In the genomic region with DNA sequence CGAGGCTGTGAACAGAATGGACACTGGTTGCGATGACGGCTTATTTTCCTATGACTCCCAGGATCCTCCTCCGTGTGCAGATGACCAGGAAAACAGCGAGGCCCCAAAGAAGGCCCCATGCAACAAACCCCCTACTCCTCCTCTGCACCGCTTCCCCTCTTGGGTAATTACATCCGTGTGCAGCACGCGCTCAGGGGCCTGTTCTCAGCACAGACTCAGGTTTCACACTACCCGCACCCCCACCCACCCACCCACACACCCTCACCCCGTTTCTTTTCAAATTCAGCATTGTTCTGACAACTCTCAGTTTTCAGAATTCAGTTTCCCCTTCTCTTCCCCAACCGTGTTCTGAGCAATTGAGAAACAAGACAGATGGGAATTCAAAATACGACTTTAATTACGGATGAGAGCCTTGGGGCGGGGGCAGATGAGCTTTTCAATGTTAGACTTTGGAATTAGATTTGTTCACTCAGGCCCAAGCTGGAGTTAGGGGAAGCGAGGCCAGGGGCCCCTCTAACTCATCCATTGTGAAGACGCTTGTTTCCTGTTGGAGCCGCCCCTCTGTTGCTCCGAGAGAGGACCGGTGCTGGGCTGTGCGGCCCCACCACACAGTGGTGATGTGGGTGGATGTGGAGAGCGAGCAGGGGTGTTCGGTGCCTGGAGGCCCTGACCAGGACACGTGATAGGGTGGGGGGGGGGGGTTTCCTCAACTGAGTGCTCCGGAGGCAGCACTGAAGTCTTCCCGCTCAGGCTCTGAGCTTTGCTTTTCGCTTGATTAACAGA, we compare ENCODE assay signal across 10 mouse cellular contexts. TPM values are rescaled to one million over a fixed set of nuclear protein-coding genes. Genes with fewer than 3 reads are reported as not detected.
A peak's percentile ranks its signal among the peaks of the same experiment; 100 is the strongest.
DNase-seq lines count a peak whose midpoint lies in the region; ATAC-seq and TF ChIP-seq lines count a peak whose summit lies in the region.
"Had no signal": no experiment of that assay in that cellular context is flagged by ENCODE, and none has a peak within 500 bp of the region (broad histone marks: within the 10 kb centered on the region; RNA-seq: fewer than 3 reads in every experiment).

No protein-coding gene starts in this region.

- peak overlapping the region; percentile 19; the same call in 1 of the 2 replicates for H3K4me2 ChIP-seq in midbrain, embryonic 12.5 days (replicated peaks)
- H3K4me2 ChIP-seq: heart, embryonic 13.5 days; lung, embryonic 14.5 days had no signal

- WGBS in heart, adult 2 months: 64% methylated on average over 27 of the region's 27 CpGs
- 48% methylated on average over 27 of the region's 27 CpGs for WGBS in midbrain, embryonic 12.5 days

- no peaks in the 10 kb centered on the region for H3K36me3 ChIP-seq in heart, adult 2 months (ENCODE audit: control insufficient read depth, insufficient read depth, low read length)
- H3K36me3 ChIP-seq in midbrain, embryonic 12.5 days: 0 out of 2 replicates have a peak, but pooled peaks cover 3% of the 10 kb centered on the region

- no peak overlapping the region for H3K9ac ChIP-seq in heart, adult 2 months (ENCODE audit: low read depth, low read length)
- H3K9ac ChIP-seq in midbrain, embryonic 12.5 days (replicated peaks): no peak overlapping the region
- H3K9ac ChIP-seq: heart, embryonic 13.5 days; lung, embryonic 14.5 days had no signal

- intact Hi-C loops in heart, adult 2 months (cut with DNase I): no loop called here
- intact Hi-C loops in heart, postnatal 36 days (cut with DNase I): no loop called here

- H3K27me3 ChIP-seq in heart, adult 2 months (ENCODE audit: control insufficient read depth, insufficient read depth, low read length): no peaks in the 10 kb centered on the region
- H3K27me3 ChIP-seq in midbrain, embryonic 12.5 days: no peaks in the 10 kb centered on the region
- H3K27me3 ChIP-seq: heart, embryonic 13.5 days had no signal

- peak; percentile 45 for DNase-seq in heart, adult 11 months
- DNase-seq in heart, adult 2 months: no peak
- peak; percentile 10 for DNase-seq in T-cell, adult 2 months (ENCODE audit: low spot score)
- DNase-seq in layer of hippocampus, adult 8-10 months (ENCODE audit: low spot score in 2 of 2): no peak
- no peak for DNase-seq in heart, postnatal 36 days
- DNase-seq: lung, embryonic 14.5 days had no signal

- TF ChIP-seq POLR2A in heart, adult 2 months (IDR thresholded peaks at IDR 0.05; ENCODE audit: insufficient read depth, low read depth, low read length): no peak

- TF ChIP-seq EP300 in heart, adult 2 months (IDR thresholded peaks at IDR 0.05; ENCODE audit: insufficient read depth, low read depth, low read length): no peak

- no peaks in the 10 kb centered on the region for H3K9me3 ChIP-seq in midbrain, embryonic 12.5 days
- H3K9me3 ChIP-seq: heart, embryonic 13.5 days had no signal

- peak; percentile 76 for ATAC-seq in granulocyte monocyte progenitor cell, adult 5-6 weeks (replicated peaks; ENCODE audit: poor library complexity, severe bottlenecking)
- peak; percentile 56 for ATAC-seq in midbrain, embryonic 12.5 days (ENCODE audit: low FRiP score, low read depth)
- no peak for ATAC-seq in monocyte, adult 5-6 weeks (replicated peaks; ENCODE audit: insufficient number of reproducible peaks, low FRiP score, low TSS enrichment, poor library complexity, severe bottlenecking)

- no peaks in the 10 kb centered on the region for H3K4me1 ChIP-seq in heart, adult 2 months (ENCODE audit: control insufficient read depth, insufficient read depth, low read length)
- peaks cover 15% of the 10 kb centered on the region for H3K4me1 ChIP-seq in midbrain, embryonic 12.5 days
- H3K4me1 ChIP-seq: heart, embryonic 13.5 days had no signal

- H3K79me2 ChIP-seq in heart, adult 2 months (replicated peaks; ENCODE audit: control insufficient read depth, insufficient read depth, low read length): no peaks in the 10 kb centered on the region

- no peak overlapping the region for H3K27ac ChIP-seq in heart, adult 2 months
- H3K27ac ChIP-seq in midbrain, embryonic 12.5 days (replicated peaks): no peak overlapping the region
- H3K27ac ChIP-seq: heart, embryonic 13.5 days had no signal

- no peak for TF ChIP-seq CTCF in heart, adult 2 months (IDR thresholded peaks at IDR 0.05)

- H3K4me3 ChIP-seq in heart, adult 2 months: no peak overlapping the region
- H3K4me3 ChIP-seq in midbrain, embryonic 12.5 days: no peak overlapping the region
- H3K4me3 ChIP-seq: heart, embryonic 13.5 days had no signal

RNA-seq across cellular contexts. Expression of a gene that starts 55.3 kb away (rescaled TPM):
- total RNA-seq in heart, adult 2 months (2021): 1 to 10 TPM; 1.4 to 2.0 TPM
- 1.7 and 3.1 TPM in 2 replicates for polyA plus RNA-seq in heart, adult 2 months (2012; rRNA removed)
- total RNA-seq in granulocyte monocyte progenitor cell, adult 5-6 weeks (2014; fragmentation: Nextera tagmentation): 0.32 and 0.43 TPM in 2 replicates
- 0.43 TPM in 1 of 2 replicates, not detected in the other for total RNA-seq in granulocyte monocyte progenitor cell, adult 5-6 weeks (2017)
- polyA plus RNA-seq in midbrain, embryonic 12.5 days (2016; fragmentation: Nextera tagmentation; extraction: Ambion mirVana): 2.8 and 3.2 TPM in 2 replicates
- total RNA-seq in monocyte, adult 5-6 weeks (2017): 0.10 TPM in 1 of 3 replicates, not detected in the others
- 1 to 10 TPM; 6.2 to 8.2 (median 6.5) TPM for total RNA-seq in layer of hippocampus, adult 8-10 months (2022)
- total RNA-seq in heart, postnatal 36 days (2021): 1 to 10 TPM; 2.9 TPM

RNA-seq across cellular contexts. Expression of a gene that starts 59.3 kb away (rescaled TPM):
- 1 to 10 TPM; 2.7 to 3.5 TPM for total RNA-seq in heart, adult 2 months (2021)
- polyA plus RNA-seq in heart, adult 2 months (2012; rRNA removed): 2.9 and 3.2 TPM in 2 replicates
- 4.8 and 6.4 TPM in 2 replicates for total RNA-seq in granulocyte monocyte progenitor cell, adult 5-6 weeks (2014; fragmentation: Nextera tagmentation)
- total RNA-seq in granulocyte monocyte progenitor cell, adult 5-6 weeks (2017): 2.3 and 4.2 TPM in 2 replicates
- 31.5 and 33.3 TPM in 2 replicates for polyA plus RNA-seq in midbrain, embryonic 12.5 days (2016; fragmentation: Nextera tagmentation; extraction: Ambion mirVana)
- total RNA-seq in monocyte, adult 5-6 weeks (2017): 1.3 TPM in 1 of 3 replicates, not detected in the others
- 10 to 100 TPM; 21.0 to 27.2 (median 23.5) TPM for total RNA-seq in layer of hippocampus, adult 8-10 months (2022)
- total RNA-seq in heart, postnatal 36 days (2021): 1 to 10 TPM; 2.6 to 3.9 TPM

Comparison
In these comparisons a context has a peak if more than half of its experiments do, and no peak if none do; other contexts are left out.
1. DNase-seq: peak in heart, adult 11 months (single experiment) and T-cell, adult 2 months (single experiment); none in heart, adult 2 months (0 of 2), layer of hippocampus, adult 8-10 months (0 of 2) and heart, postnatal 36 days (0 of 2).